Mouse (Mus musculus) kidney, adult 18-20 months (tissue): ENCODE measurements around the gene Gm7358.
"Not testable (repeated sequence)": the region's sequence is repeated elsewhere in the genome, so short reads cannot be mapped to it uniquely, and the experiment has no call there.

Experiments
- DNase-seq: peaks from one replicate; pipeline ENCODE4 v3.0.0; 2021

Gene Gm7358

DNA sequence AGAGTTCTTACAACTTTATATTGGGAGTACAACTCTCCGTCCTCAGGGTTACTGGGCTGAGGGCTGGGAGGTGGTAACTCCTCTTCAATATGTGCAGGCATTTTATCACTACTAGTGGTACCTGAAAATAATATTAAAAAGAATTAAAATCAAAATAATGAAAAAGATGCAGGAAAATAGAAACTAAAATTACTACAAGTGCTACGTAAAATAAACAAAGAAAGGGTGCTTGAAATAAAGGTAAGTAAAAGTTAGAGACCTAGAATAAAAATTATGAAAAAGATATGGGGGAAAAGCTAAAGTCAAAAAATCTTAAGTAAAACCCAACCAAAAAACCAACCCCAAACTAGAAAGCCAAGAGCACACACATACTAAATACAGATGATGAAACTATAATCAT is at the start of gene Gm7358:
Gene Gm7358 (minus strand): TSS at position 101 of the 400 bp plus-strand sequence.
- not testable (repeated sequence) for DNase-seq

DNA sequence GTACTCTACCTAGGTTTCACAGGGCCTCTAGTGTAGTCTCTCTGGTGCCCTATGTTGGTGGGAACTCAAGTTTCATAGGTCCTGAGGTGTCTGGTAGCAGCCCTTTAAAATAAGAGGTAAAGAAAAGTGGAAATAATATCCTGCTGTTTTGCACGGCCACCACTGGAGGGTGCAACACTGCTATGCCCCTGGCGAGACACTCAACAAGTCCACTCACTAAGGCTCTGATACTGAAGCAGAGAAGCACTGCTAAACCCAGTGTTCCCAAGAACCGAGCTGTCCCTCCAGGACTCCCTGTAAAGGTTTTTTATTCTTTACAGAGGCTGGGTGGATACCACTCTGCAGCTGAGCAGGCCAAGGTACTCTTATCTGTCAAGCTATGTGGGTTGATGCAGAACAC is 43.7 kb upstream of the Gm7358 start:
- DNase-seq, result not testable (repeated sequence)

DNA sequence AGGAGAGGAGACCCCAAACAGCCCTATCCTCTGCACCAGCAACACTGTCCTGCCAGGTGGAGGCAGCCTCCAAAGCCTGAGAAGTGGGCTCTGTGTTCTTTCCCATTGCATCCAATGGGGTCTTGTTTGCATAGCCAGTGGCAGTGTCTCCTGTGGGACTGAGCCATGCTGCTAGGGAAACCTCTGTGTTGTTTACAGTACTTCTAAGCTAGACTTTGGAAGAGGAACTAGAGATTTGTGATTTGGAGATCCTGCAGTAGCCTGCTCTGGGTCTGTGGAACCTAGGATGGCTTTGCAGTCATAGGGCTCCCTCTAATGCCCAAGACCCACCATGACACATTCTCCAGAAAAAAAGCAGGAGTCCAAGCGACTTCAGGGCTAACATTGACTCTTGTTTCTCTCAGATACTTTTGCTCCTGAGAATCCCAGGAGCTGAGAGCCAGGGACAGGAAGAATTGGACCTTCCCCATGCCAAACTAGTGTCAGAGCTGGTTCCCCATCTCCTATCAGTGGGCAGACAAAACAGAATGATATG is 42.2 kb upstream of the Gm7358 start:
- DNase-seq, result peak; percentile 41

DNA sequence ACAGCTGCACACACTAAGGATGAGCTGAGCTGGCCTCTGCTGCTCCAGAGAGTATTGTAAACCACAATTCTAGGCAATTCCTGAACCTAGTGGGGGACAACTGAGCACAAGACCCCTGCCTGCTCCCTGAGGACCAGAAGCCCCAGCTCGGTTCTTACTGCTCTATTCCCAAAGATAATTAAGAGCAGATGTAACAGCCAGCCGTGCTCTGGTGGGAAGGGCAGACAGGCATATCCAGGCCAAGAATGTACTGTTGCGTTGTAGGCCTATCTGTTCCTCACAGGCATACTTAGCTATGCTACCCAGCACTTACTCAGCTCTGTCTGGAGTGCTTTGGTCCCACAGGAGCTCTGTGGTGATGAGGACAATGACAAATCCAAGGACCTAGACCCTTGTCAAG is 40.6 kb upstream of the Gm7358 start:
- DNase-seq, result not testable (repeated sequence)

DNA sequence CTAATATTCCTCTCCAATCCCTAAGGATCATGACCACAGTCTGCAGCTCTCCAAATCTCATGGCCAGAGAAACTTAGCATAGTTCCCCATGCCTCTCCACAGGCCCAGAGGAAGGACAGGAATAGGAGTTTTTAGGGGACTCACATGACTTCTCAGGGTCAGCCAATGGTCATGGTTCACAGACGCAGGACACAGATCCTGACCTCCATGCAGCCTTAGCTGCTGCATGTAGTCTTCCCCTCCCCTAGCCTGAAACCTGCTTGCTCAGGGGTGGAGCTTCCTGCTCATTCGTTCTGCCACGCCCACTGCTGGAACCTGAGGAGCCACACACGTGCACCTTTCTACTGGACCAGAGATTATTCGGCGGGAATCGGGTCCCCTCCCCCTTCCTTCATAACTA is 34.8 kb upstream of the Gm7358 start:
- not testable (repeated sequence) for DNase-seq

DNA sequence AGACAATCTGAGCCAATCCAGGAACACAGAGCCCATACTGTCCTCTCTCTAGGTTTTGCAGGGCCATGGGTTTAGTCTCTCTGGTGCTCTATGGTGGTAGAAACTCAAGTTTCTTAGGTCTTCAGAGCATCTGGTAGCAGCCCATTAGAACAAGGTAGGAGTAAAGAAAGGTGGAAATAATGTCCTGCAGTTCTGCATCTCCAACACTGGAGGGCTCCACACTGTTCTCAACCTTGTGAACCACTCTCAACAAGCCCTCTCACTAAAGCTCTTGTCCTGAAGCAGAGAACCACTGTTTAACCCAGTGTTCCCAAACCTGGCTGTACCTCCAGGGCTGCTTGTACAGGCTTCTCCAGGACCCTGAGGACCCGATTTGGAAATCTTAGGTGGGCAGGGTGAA is 27.3 kb upstream of the Gm7358 start:
- not testable (repeated sequence) for DNase-seq

DNA sequence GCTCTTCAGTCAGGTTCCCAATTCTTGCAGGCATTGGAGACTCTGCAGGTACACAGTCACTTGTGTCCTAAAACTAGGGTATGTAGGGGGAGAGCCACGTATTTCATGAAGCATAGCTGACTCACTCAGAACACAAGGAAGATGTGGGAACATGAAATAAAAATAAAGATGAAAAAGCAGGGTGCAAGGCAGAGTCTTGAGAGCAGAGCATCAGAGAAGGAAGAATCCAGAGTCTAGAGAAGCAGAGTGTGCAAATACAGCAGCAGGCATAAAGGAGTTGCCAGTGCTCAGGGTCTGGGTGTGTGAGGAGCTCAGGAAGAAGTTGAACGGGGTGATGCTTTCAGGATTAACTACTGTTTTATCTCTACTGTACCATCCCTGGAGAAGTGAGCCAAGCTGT is 17.5 kb downstream of the Gm7358 start:
- not testable (repeated sequence) for DNase-seq

DNA sequence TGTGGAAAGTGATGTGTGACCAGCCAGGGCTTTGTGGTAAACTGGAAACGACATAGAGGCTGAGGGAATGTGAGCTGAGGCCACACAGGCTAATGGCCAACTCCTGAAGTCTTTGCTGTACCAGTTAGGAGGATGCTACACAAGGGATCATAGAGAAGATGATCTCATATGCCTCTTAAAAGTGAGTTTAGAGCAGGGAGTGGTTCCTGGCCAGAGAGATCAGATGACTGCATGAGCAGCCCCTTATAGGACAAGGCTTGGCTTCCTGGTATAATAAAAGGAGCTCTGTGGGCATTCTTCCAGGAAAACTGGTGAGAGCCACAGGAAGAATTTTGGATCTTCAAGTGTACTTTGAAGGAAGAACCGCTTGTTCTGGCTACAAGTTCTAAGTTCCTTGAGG is 22.3 kb downstream of the Gm7358 start:
- DNase-seq, result not testable (repeated sequence)

DNA sequence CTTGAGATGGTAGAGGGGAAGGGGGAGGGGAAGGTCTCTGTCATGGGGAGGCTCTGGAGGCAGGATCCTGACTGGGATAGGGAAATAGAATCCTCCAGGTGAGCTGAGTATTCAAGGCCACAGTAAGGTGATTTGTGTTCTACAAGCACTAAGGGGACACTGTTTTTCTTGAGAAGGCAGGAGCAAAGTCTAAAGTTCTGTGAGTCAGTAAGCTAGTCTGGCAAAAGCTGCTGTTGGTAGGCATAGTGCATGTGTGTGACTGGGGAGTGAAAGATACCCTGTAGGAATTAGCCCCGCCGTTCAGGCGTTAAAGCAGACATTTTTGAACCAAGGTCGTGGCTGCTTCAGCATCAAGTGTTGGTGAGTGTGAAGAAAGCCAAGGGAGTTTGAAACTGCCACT is 23.2 kb downstream of the Gm7358 start:
- peak; percentile 16 for DNase-seq
